Mouse (Mus musculus) hindbrain, postnatal 0 days (tissue): ENCODE data around the gene Bfsp2. TPM values are rescaled to one million over a fixed set of nuclear protein-coding genes. Genes with fewer than 3 reads are reported as not detected.

Experiments used
- ATAC-seq: fragments of 200-750 bp; cut with Nextera tagmentation; 2 replicates; pipeline ENCODE4 v1.8.0; 2017; ENCODE audit warnings: mild to moderate bottlenecking, moderate TSS enrichment, moderate library complexity
- DNase-seq: peaks from one replicate; pipeline ENCODE4 v3.0.0-alpha.2; 2015; ENCODE audit warnings: low spot score
- H3K27ac ChIP-seq: fragments of 300-500 bp; sonication (generic); 2 replicates; pipeline ENCODE4 v1.5.1; 2014; ENCODE audit warnings: mild to moderate bottlenecking
- H3K27me3 ChIP-seq: fragments of 300-500 bp; sonication (generic); 2 replicates; pipeline ENCODE4 v1.6.1; 2014; ENCODE audit warnings: low read length, mixed read lengths; ENCODE audit not compliant: insufficient read depth
- H3K36me3 ChIP-seq: fragments of 300-500 bp; sonication (generic); 2 replicates; pipeline ENCODE4 v1.6.1; 2014; ENCODE audit warnings: low read length, mixed read lengths; ENCODE audit not compliant: insufficient read depth
- H3K4me1 ChIP-seq: fragments of 300-500 bp; sonication (generic); 2 replicates; pipeline ENCODE4 v1.6.1; 2014; ENCODE audit warnings: antibody characterized with exemption, low read length, mixed read lengths; ENCODE audit not compliant: insufficient read depth
- H3K4me2 ChIP-seq: fragments of 300-500 bp; sonication (generic); 2 replicates; pipeline ENCODE4 v1.6.1; 2014; ENCODE audit warnings: low read depth, mild to moderate bottlenecking, low read length, moderate library complexity, mixed read lengths
- H3K4me3 ChIP-seq: fragments of 300-500 bp; sonication (generic); 2 replicates; pipeline ENCODE4 v1.5.1; 2014; ENCODE audit warnings: low read length
- H3K9ac ChIP-seq: fragments of 300-500 bp; sonication (generic); replicated peaks from 2 replicates; pipeline ENCODE4 v1.6.1; 2014; ENCODE audit warnings: mild to moderate bottlenecking, low read length, moderate library complexity, mixed read lengths
- H3K9me3 ChIP-seq: fragments of 300-500 bp; sonication (generic); 2 replicates; pipeline ENCODE4 v1.6.1; 2016; ENCODE audit warnings: low read length, mixed read lengths
- CTCF ChIP-seq: IDR thresholded peaks from 2 replicates; pipeline ENCODE4 v1.5.1; 2016; ENCODE audit warnings: antibody characterized with exemption, control low read depth, low read depth
- WGBS: fragments of 180-500 bp; shearing (Covaris S2); extraction: QIAGEN DNeasy Blood & Tissue Kit; methylation state at CpG from one replicate; pipeline ENCODE4 v1.1.7; 2014; 5-methylcytosine and 5-hydroxymethylcytosine counted together
- polyA plus RNA-seq: library from polyadenylated mRNA; unstranded; fragments of >200 nt; fragmentation: Nextera tagmentation; extraction: Ambion mirVana; gene quantifications from 2 replicates; pipeline ENCODE4 v1.2.1, GENCODE M21; 2015
- total RNA-seq: library from RNA; depleted of rRNA; stranded (reverse); fragments of >200 nt; gene quantifications from 2 replicates; pipeline ENCODE4 v1.2.3, GENCODE M21; 2014

The Bfsp2 gene
- total and polyA plus RNA-seq, 2 experiments from 2014 or later: 4.2 to 8.7 TPM

GRCm38 (mm10) chr9:103449651-103450050, 30.6 kb downstream of the Bfsp2 start:
- WGBS: 61% methylated on average over 6 of the region's 6 CpGs
- Histone ChIP-seq H3K27me3 (no peaks in the 10 kb centered on the region), H3K4me2 (no peak overlapping the region), H3K4me1 (0 out of 2 replicates have a peak, but pooled peaks cover 3% of the 10 kb centered on the region), H3K27ac (no peak overlapping the region), H3K4me3 (no peak overlapping the region), H3K36me3 (no peaks in the 10 kb centered on the region), H3K9ac (no peak overlapping the region), H3K9me3 (no peaks in the 10 kb centered on the region)
- DNase-seq (no peak), ATAC-seq (no peak)
- TF ChIP-seq CTCF: no peak

DNA sequence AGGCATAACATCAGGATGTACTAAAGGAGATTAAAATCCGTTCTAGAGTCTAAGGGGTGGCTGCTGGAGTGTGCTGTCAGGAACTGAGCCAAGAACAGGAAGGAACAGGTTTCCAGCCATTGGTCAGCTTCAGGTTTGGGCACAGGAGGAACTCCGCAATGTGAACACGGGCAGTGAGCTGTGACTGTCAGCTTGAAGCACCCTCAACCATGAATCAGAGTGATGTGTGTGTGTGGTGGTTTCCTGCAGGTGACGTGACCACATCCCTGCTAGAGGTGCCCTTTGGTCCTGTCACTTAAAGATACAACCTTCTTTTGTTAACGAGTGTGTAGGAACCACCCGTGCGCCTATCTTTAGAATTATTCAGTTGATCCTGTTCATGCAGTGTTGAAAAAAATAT, 31.1 kb downstream of the Bfsp2 start:
- ATAC-seq: no peak
- Histone ChIP-seq H3K9ac (no peak overlapping the region), H3K36me3 (no peaks in the 10 kb centered on the region), H3K9me3 (no peaks in the 10 kb centered on the region), H3K4me3 (no peak overlapping the region), H3K27ac (no peak overlapping the region), H3K27me3 (no peaks in the 10 kb centered on the region), H3K4me2 (no peak overlapping the region), H3K4me1 (0 out of 2 replicates have a peak, but pooled peaks cover 3% of the 10 kb centered on the region)
- TF ChIP-seq CTCF: no peak
- WGBS: 74% methylated on average over 7 of the region's 7 CpGs
- DNase-seq: no peak

- no peak for ATAC-seq
- H3K27me3 ChIP-seq: no peaks in the 10 kb centered on the region
- WGBS: 87% methylated on average over 5 of the region's 5 CpGs
- no peak overlapping the region for H3K27ac ChIP-seq
- no peak for DNase-seq
- no peak overlapping the region for H3K9ac ChIP-seq
- H3K4me3 ChIP-seq: no peak overlapping the region
- peak; percentile 23; the same call in 1 of the 2 replicates for TF ChIP-seq CTCF
- no peaks in the 10 kb centered on the region for H3K36me3 ChIP-seq
- H3K4me2 ChIP-seq: no peak overlapping the region
- H3K4me1 ChIP-seq: 0 out of 2 replicates have a peak, but pooled peaks cover 3% of the 10 kb centered on the region
- H3K9me3 ChIP-seq: no peaks in the 10 kb centered on the region
Observed at GRCm38 (mm10) chr9:103444656-103445055, 35.6 kb downstream of the Bfsp2 start.

DNA sequence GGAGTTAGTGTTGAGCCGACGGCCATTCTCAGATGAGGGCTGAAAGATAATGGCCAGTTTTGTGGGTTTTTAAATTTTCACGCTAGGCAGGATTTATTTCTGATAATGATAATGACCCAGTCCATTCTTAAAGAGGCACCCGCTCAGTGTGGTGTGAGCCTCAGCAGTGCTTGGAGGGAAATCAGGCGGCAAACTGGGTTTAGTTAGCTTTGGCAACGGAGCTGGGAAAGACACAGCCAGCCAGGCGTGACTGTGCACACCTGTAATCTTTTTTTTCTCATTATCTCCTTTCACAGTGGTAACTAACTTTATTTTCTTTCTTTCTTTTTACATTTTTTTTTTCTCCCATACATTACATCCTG, 36.4 kb downstream of the Bfsp2 start:
- Histone ChIP-seq H3K4me2 (peak overlapping the region; percentile 21; the same call in 1 of the 2 replicates), H3K4me1 (0 out of 2 replicates have a peak, but pooled peaks cover 3% of the 10 kb centered on the region), H3K27me3 (no peaks in the 10 kb centered on the region), H3K36me3 (no peaks in the 10 kb centered on the region), H3K9me3 (no peaks in the 10 kb centered on the region), H3K9ac (no peak overlapping the region), H3K4me3 (no peak overlapping the region), H3K27ac (peak overlapping the region; percentile 17; the same call in 1 of the 2 replicates)
- ATAC-seq (no peak), DNase-seq (no peak)
- no peak for TF ChIP-seq CTCF
- 20% methylated on average over 7 of the region's 7 CpGs for WGBS

DNA sequence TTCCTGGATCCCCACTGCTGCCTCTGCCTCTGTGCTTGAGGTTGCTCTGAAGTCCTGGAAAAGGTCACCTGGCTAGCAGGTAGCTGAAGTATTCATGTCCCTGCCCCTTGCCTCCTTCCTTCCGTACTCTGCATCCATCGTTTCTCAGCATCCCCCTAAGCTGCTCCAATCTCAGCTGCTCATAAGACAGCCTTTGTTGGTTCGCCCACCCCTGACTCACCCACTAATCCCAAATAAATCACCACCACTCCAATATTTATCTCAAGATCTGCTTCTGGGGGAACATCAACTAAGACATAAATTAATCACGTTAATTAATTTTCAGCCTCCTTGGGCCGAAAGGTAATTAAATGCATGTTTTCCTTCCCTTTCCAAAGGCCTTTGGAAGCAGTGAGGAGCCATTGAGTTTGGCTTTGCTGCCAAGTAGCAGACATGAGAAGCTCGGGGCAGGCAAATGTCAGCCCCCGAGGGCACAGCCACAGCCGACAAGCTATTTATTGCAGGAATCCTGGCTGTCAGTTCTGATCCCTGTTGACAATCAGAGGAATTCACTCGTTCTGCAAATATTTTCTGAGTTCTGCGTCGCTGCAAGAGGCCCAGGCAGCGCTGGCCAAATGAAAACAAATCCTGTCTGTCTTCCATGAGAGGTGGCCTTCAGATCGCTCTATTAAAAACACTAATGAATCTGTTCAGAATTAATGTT, 36.9 kb downstream of the Bfsp2 start:
- Histone ChIP-seq H3K9me3 (no peaks in the 10 kb centered on the region), H3K4me2 (peak overlapping the region; percentile 21; the same call in 1 of the 2 replicates), H3K9ac (no peak overlapping the region), H3K27me3 (no peaks in the 10 kb centered on the region), H3K36me3 (no peaks in the 10 kb centered on the region), H3K4me1 (0 out of 2 replicates have a peak, but pooled peaks cover 2% of the 10 kb centered on the region), H3K4me3 (no peak overlapping the region), H3K27ac (peak overlapping the region; percentile 32; the same call in 1 of the 2 replicates)
- ATAC-seq (peak; percentile 56; the same call in 1 of the 2 replicates), DNase-seq (peak; percentile 69)
- WGBS: 17% methylated on average over 13 of the region's 13 CpGs
- TF ChIP-seq CTCF: no peak

DNA sequence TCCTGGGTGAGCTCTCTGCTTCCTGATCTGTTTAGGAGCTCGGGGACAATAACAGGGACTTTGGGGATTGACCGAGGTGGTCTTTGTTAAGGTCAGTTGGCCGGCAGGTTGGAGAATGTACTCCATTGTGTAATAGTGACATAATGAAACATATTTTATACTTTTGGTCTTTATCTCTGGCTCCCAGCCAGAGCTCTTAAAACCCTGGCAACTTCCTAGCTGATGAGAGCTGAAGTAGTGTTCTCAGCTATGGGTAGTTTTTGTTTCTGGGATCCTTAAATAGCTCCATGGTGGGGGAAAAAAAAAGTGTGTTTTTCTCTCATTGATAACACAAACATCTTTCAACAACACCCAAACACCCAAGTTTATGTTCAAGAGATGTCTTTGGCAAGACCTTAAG, 39.6 kb downstream of the Bfsp2 start:
- Histone ChIP-seq H3K36me3 (no peaks in the 10 kb centered on the region), H3K27ac (no peak overlapping the region), H3K4me3 (no peak overlapping the region), H3K9ac (no peak overlapping the region), H3K4me1 (no peaks in the 10 kb centered on the region), H3K4me2 (no peak overlapping the region), H3K27me3 (no peaks in the 10 kb centered on the region), H3K9me3 (no peaks in the 10 kb centered on the region)
- no peak for TF ChIP-seq CTCF
- no peak for DNase-seq
- WGBS: 57% methylated on average over 3 of the region's 3 CpGs
- no peak for ATAC-seq

DNA sequence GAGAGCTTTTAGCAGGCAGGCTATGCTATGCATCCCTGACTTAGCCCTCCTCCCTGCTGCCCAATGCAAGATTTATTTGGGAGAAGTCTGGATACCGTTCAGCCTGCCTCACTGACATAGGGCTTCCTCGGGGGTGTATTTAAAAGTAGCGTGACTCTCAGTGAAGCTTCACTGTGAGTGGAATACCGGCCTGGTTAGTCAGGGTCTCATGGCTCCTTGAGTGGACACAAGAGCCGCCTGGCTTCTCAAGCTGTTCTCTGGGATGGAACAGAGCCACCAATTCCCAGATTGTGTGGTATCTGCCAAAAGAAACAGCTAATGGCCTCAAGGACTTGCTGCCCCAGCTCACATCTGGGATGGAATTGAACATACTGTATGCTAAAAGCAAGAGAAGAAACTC, 43.1 kb downstream of the Bfsp2 start:
- ATAC-seq: 0 out of 2 replicates have a peak, but pooled peaks have one; percentile 15
- peak; percentile 66 for DNase-seq
- 60% methylated on average over 5 of the region's 5 CpGs for WGBS
- no peaks in the 10 kb centered on the region for H3K36me3 ChIP-seq
- no peaks in the 10 kb centered on the region for H3K9me3 ChIP-seq
- H3K4me2 ChIP-seq: no peak overlapping the region
- H3K4me3 ChIP-seq: no peak overlapping the region
- TF ChIP-seq CTCF: no peak
- no peak overlapping the region for H3K27ac ChIP-seq
- no peak overlapping the region for H3K9ac ChIP-seq
- H3K4me1 ChIP-seq: no peaks in the 10 kb centered on the region
- no peaks in the 10 kb centered on the region for H3K27me3 ChIP-seq
